Mouse (Mus musculus) liver, adult 2 months (tissue): ENCODE results near the gene Smc4.

ENCODE experiments used
- CTCF ChIP-seq: fragments of 200-500 bp; IDR thresholded peaks from 2 replicates; pipeline ENCODE4 v1.5.1; 2011; ENCODE audit warnings: low read depth, low read length, control low read depth
- POLR2A ChIP-seq: fragments of 200-500 bp; IDR thresholded peaks from 2 replicates; pipeline ENCODE4 v1.6.1; 2011; ENCODE audit warnings: low read length, control low read depth; ENCODE audit not compliant: insufficient read depth; ENCODE audit errors: extremely low read depth

- TF ChIP-seq POLR2A (no peak), CTCF (no peak)
Observed at GRCm38 (mm10) chr3:68979187-68979586, 25.4 kb upstream of the Smc4 start.
